Mouse (Mus musculus) hindbrain, postnatal 0 days (tissue): ENCODE data around the gene Nacc1. TPM values are rescaled to one million over a fixed set of nuclear protein-coding genes. Genes with fewer than 3 reads are reported as not detected.
A peak's percentile ranks its signal among the peaks of the same experiment; 100 is the strongest.

Source experiments
- ATAC-seq: fragments of 200-750 bp; cut with Nextera tagmentation; 2 replicates; pipeline ENCODE4 v1.8.0; 2017; ENCODE audit warnings: mild to moderate bottlenecking, moderate TSS enrichment, moderate library complexity
- DNase-seq: peaks from one replicate; pipeline ENCODE4 v3.0.0-alpha.2; 2015; ENCODE audit warnings: low spot score
- H3K27ac ChIP-seq: fragments of 300-500 bp; sonication (generic); 2 replicates; pipeline ENCODE4 v1.5.1; 2014; ENCODE audit warnings: mild to moderate bottlenecking
- H3K27me3 ChIP-seq: fragments of 300-500 bp; sonication (generic); 2 replicates; pipeline ENCODE4 v1.6.1; 2014; ENCODE audit warnings: low read length, mixed read lengths; ENCODE audit not compliant: insufficient read depth
- H3K36me3 ChIP-seq: fragments of 300-500 bp; sonication (generic); 2 replicates; pipeline ENCODE4 v1.6.1; 2014; ENCODE audit warnings: low read length, mixed read lengths; ENCODE audit not compliant: insufficient read depth
- H3K4me1 ChIP-seq: fragments of 300-500 bp; sonication (generic); 2 replicates; pipeline ENCODE4 v1.6.1; 2014; ENCODE audit warnings: antibody characterized with exemption, low read length, mixed read lengths; ENCODE audit not compliant: insufficient read depth
- H3K4me2 ChIP-seq: fragments of 300-500 bp; sonication (generic); 2 replicates; pipeline ENCODE4 v1.6.1; 2014; ENCODE audit warnings: low read depth, mild to moderate bottlenecking, low read length, moderate library complexity, mixed read lengths
- H3K4me3 ChIP-seq: fragments of 300-500 bp; sonication (generic); 2 replicates; pipeline ENCODE4 v1.5.1; 2014; ENCODE audit warnings: low read length
- H3K9ac ChIP-seq: fragments of 300-500 bp; sonication (generic); replicated peaks from 2 replicates; pipeline ENCODE4 v1.6.1; 2014; ENCODE audit warnings: mild to moderate bottlenecking, low read length, moderate library complexity, mixed read lengths
- H3K9me3 ChIP-seq: fragments of 300-500 bp; sonication (generic); 2 replicates; pipeline ENCODE4 v1.6.1; 2016; ENCODE audit warnings: low read length, mixed read lengths
- CTCF ChIP-seq: IDR thresholded peaks from 2 replicates; pipeline ENCODE4 v1.5.1; 2016; ENCODE audit warnings: antibody characterized with exemption, control low read depth, low read depth
- WGBS: fragments of 180-500 bp; shearing (Covaris S2); extraction: QIAGEN DNeasy Blood & Tissue Kit; methylation state at CpG from one replicate; pipeline ENCODE4 v1.1.7; 2014; 5-methylcytosine and 5-hydroxymethylcytosine counted together
- polyA plus RNA-seq: library from polyadenylated mRNA; unstranded; fragments of >200 nt; fragmentation: Nextera tagmentation; extraction: Ambion mirVana; gene quantifications from 2 replicates; pipeline ENCODE4 v1.2.1, GENCODE M21; 2015
- total RNA-seq: library from RNA; depleted of rRNA; stranded (reverse); fragments of >200 nt; gene quantifications from 2 replicates; pipeline ENCODE4 v1.2.3, GENCODE M21; 2014

The Nacc1 gene
- total and polyA plus RNA-seq, 2 experiments from 2014 or later: 14.9 to 129 TPM

- Histone ChIP-seq H3K36me3 (0 out of 2 replicates have a peak, but pooled peaks cover 2% of the 10 kb centered on the region), H3K27ac (peak overlapping the region; percentile 79), H3K9ac (peak overlapping the region; percentile 52), H3K4me3 (peak overlapping the region; percentile 43), H3K4me1 (peaks cover 8% of the 10 kb centered on the region; the same call in 1 of the 2 replicates), H3K9me3 (no peaks in the 10 kb centered on the region), H3K27me3 (no peaks in the 10 kb centered on the region), H3K4me2 (peak overlapping the region; percentile 78)
- TF ChIP-seq CTCF: no peak
- under 1% methylated on average over 41 of the region's 52 CpGs for WGBS
- ATAC-seq: peak; percentile 11; the same call in 1 of the 2 replicates
- DNase-seq: no peak
These were observed 49.0 kb downstream of the Nacc1 start for GRCm38 (mm10) chr8:84638555-84639161.

DNA sequence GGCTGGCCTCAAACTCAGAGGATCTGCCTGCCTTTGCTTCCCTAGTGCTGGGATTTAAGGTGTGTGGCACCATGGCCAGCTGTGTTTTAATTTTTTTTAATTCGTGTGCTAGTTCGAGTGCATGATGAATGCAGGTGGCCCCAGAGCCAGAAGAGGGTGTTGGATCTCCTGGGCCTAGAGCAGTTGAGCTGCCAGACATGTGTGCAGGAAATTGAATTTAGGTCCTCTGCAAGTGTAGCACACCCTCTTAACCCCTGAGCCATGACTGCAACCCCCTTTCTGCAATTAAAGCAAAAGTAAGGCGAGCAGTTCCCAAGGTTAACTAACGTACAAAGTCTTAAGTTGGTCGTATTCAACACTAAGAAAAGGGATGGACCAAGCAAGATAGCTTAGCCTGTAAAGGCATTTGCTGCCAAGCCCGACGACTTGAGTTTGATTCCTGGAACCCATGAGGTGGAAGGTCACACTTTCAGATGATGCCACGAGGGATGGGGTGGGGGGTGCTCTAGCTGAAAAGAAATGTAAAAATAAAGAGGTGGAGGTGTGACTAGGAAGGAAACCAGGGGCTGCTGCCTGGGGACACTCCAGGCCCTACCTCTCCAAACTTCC is 49.6 kb downstream of the Nacc1 start:
- H3K4me2 ChIP-seq: peak overlapping the region; percentile 78
- peak overlapping the region; percentile 79; the same call in 1 of the 2 replicates for H3K27ac ChIP-seq
- ATAC-seq (no peak), DNase-seq (no peak)
- no peaks in the 10 kb centered on the region for H3K27me3 ChIP-seq
- H3K36me3 ChIP-seq: 0 out of 2 replicates have a peak, but pooled peaks cover 4% of the 10 kb centered on the region
- no peak for TF ChIP-seq CTCF
- WGBS: 42% methylated on average over 8 of the region's 8 CpGs
- H3K4me1 ChIP-seq: peaks cover 8% of the 10 kb centered on the region; the same call in 1 of the 2 replicates
- peak overlapping the region; percentile 43 for H3K4me3 ChIP-seq
- H3K9ac ChIP-seq: peak overlapping the region; percentile 52
- no peaks in the 10 kb centered on the region for H3K9me3 ChIP-seq

DNA sequence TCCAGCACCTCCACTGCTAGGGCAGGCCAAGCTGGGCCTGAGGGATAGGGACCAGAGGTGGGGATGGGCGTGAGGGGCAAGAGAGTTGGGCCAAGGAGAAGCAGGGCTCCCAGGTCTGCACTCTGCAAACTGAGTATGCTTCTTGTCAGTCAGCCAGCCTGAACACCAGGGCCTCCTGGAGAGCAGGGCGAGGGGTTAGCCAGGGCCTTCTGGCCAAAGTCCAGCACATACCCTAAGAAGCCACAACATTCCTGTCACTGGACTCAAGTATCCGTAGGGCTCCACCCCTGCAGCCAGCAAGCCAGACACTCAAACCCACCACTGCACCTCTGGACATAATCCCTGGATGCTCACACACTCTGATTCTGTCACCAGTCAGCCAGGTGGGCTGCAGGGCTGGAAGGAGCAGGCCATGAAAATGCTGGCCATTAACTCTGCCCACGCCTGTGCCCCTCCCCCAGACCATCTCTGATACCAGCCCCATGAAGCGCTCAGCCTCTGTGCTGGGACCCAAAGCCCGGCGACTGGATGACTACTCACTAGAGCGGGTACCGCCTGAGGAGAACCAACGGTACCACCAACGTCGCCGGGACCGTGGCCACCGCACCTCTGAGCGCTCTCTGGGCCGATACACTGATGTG is 51.5 kb downstream of the Nacc1 start:
- Histone ChIP-seq H3K27ac (peak overlapping the region; percentile 76; the same call in 1 of the 2 replicates), H3K36me3 (0 out of 2 replicates have a peak, but pooled peaks cover 4% of the 10 kb centered on the region)

DNA sequence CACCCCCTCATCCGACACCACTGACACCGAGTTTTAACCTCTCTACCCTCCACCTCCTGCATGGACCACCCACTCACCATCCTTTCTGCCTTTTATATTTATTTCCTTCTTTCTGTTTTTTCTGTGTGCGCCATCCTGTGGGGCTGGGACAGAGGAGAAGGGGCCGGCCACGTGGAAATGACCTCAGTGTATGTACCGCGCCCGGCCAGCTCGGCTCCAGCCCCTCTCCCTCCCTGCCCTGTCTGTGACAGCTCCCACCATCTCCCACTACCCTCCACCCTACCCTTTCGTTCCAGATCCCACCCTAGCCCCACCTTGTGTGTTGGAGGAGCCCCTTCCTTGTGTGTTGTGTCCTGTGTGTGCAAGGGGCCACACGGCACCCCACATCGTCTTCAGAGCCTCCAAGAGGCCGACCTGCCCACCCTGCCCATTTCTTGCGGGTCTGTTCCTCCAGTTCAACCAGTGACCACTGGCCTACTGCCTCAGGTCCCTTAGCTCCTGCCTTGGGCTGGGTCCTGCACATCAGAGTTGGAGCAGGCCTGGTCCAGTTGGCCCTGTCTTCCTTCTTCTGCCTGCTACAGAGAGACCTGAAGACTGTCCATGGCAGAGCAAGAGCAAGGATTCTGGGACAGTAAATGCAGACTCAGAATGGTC is 52.1 kb downstream of the Nacc1 start:
- no peak overlapping the region for H3K4me2 ChIP-seq

More for the DNA sequence above, 51.5 kb downstream of the Nacc1 start:
- TF ChIP-seq CTCF: no peak
- Histone ChIP-seq H3K9ac (no peak overlapping the region), H3K9me3 (no peaks in the 10 kb centered on the region), H3K4me2 (no peak overlapping the region), H3K27me3 (no peaks in the 10 kb centered on the region), H3K4me3 (no peak overlapping the region), H3K4me1 (peaks cover 6% of the 10 kb centered on the region; the same call in 1 of the 2 replicates)
- no peak for DNase-seq
- 80% methylated on average over 17 of the region's 17 CpGs for WGBS
- ATAC-seq: no peak

DNA sequence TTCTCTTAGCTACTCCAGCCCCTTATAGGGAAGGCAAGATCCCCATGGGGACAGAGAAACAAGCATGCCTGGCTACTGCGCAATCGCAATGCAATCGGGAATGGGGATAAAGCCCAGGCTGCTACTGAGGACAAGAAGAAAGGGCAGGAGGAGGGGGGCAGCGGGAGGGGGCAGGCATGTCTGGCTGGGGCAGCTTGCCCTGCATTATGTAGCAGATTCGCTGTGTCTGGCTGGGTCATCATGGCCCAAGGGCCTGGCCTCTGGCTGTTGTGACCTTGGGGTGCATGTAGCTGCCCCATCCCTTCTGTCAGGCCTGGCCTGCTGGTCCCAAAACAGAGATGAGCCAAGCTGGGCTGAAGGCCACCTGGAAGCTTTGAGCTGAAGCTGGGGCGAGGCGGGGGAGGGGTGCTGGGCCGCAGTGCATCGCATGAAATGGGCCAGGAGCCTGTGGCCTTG is 52.8 kb downstream of the Nacc1 start:
- DNase-seq (peak; percentile 75), ATAC-seq (no peak)
- Histone ChIP-seq H3K4me1 (peaks cover 6% of the 10 kb centered on the region; the same call in 1 of the 2 replicates), H3K9me3 (no peaks in the 10 kb centered on the region), H3K4me3 (no peak overlapping the region), H3K27ac (peak overlapping the region; percentile 76; the same call in 1 of the 2 replicates), H3K36me3 (peaks cover 9% of the 10 kb centered on the region; the same call in 1 of the 2 replicates), H3K27me3 (no peaks in the 10 kb centered on the region), H3K9ac (peak overlapping the region; percentile 41), H3K4me2 (no peak overlapping the region)
- TF ChIP-seq CTCF: no peak
- WGBS: 20% methylated on average over 9 of the region's 9 CpGs

More for the DNA sequence above, 52.1 kb downstream of the Nacc1 start:
- H3K9me3 ChIP-seq: no peaks in the 10 kb centered on the region
- peak overlapping the region; percentile 41; the same call in 1 of the 2 replicates for H3K9ac ChIP-seq
- H3K4me3 ChIP-seq: no peak overlapping the region
- no peaks in the 10 kb centered on the region for H3K27me3 ChIP-seq
- no peak for TF ChIP-seq CTCF
- H3K4me1 ChIP-seq: peaks cover 6% of the 10 kb centered on the region; the same call in 1 of the 2 replicates
- DNase-seq: no peak
- H3K27ac ChIP-seq: peak overlapping the region; percentile 76; the same call in 1 of the 2 replicates
- H3K36me3 ChIP-seq: 0 out of 2 replicates have a peak, but pooled peaks cover 4% of the 10 kb centered on the region
- ATAC-seq: no peak
- 49% methylated on average over 13 of the region's 14 CpGs for WGBS
